Mouse (Mus musculus) heart, embryonic 16.5 days (tissue): ENCODE measurements around the gene Smurf2. TPM values are rescaled to one million over a fixed set of nuclear protein-coding genes. Genes with fewer than 3 reads are reported as not detected.

Experiments used
- ATAC-seq: fragments of 200-750 bp; cut with Nextera tagmentation; replicated peaks from 2 replicates; pipeline ENCODE4 v1.8.0; 2017; ENCODE audit warnings: moderate number of reproducible peaks; ENCODE audit not compliant: insufficient read depth, low FRiP score; ENCODE audit errors: extremely low read depth
- H3K27ac ChIP-seq: fragments of 300-500 bp; sonication (generic); 2 replicates; pipeline ENCODE4 v1.5.1; 2014; ENCODE audit warnings: mild to moderate bottlenecking, low read length, control low read depth, moderate library complexity
- H3K27me3 ChIP-seq: fragments of 300-500 bp; sonication (generic); 2 replicates; pipeline ENCODE4 v1.6.1; 2014; ENCODE audit warnings: low read length, mixed read lengths; ENCODE audit not compliant: control insufficient read depth, insufficient read depth
- H3K36me3 ChIP-seq: fragments of 300-500 bp; sonication (generic); 2 replicates; pipeline ENCODE4 v1.6.1; 2014; ENCODE audit not compliant: control insufficient read depth, insufficient read depth
- H3K4me1 ChIP-seq: fragments of 300-500 bp; sonication (generic); 2 replicates; pipeline ENCODE4 v1.6.1; 2014; ENCODE audit warnings: low read length, mixed read lengths; ENCODE audit not compliant: control insufficient read depth, insufficient read depth
- H3K4me2 ChIP-seq: fragments of 300-500 bp; sonication (generic); 2 replicates; pipeline ENCODE4 v1.6.1; 2014; ENCODE audit warnings: low read depth, mild to moderate bottlenecking, control low read depth, low read length
- H3K4me3 ChIP-seq: fragments of 300-500 bp; sonication (generic); 2 replicates; pipeline ENCODE4 v1.5.1; 2014; ENCODE audit warnings: mild to moderate bottlenecking, control low read depth, low read length
- H3K9ac ChIP-seq: fragments of 300-500 bp; sonication (generic); 2 replicates; pipeline ENCODE4 v1.6.1; 2014; ENCODE audit warnings: low read length, control low read depth
- H3K9me3 ChIP-seq: fragments of 300-500 bp; sonication (generic); replicated peaks from 2 replicates; pipeline ENCODE4 v1.6.1; 2016; ENCODE audit warnings: low read length; ENCODE audit not compliant: control insufficient read depth
- WGBS: fragments of 180-500 bp; shearing (Covaris S2); extraction: QIAGEN DNeasy Blood & Tissue Kit; methylation state at CpG from one replicate; pipeline ENCODE4 v1.1.7; 2014; 5-methylcytosine and 5-hydroxymethylcytosine counted together
- polyA plus RNA-seq: library from polyadenylated mRNA; unstranded; fragments of >200 nt; fragmentation: Nextera tagmentation; extraction: Ambion mirVana; gene quantifications from 2 replicates; pipeline ENCODE4 v1.2.1, GENCODE M21; 2015

Smurf2 gene
- polyA plus RNA-seq, 1 experiment from 2014 or later: 10.2 TPM

GRCm38 (mm10) chr11:106820252-106820651 is 100.3 kb downstream of the Smurf2 start:
- Histone ChIP-seq H3K4me3 (no peak overlapping the region), H3K4me2 (no peak overlapping the region), H3K4me1 (peaks cover 33% of the 10 kb centered on the region), H3K27me3 (no peaks in the 10 kb centered on the region), H3K36me3 (peaks cover 29% of the 10 kb centered on the region), H3K9me3 (no peaks in the 10 kb centered on the region), H3K27ac (no peak overlapping the region), H3K9ac (no peak overlapping the region)
- WGBS: 93% methylated on average over 6 of the region's 6 CpGs
- no peak for ATAC-seq

- Histone ChIP-seq H3K36me3 (peaks cover 28% of the 10 kb centered on the region), H3K9me3 (no peaks in the 10 kb centered on the region), H3K4me3 (no peak overlapping the region), H3K27me3 (no peaks in the 10 kb centered on the region), H3K9ac (no peak overlapping the region), H3K4me1 (peaks cover 33% of the 10 kb centered on the region), H3K27ac (no peak overlapping the region), H3K4me2 (no peak overlapping the region)
- no peak for ATAC-seq
- 81% methylated on average over 9 of the region's 9 CpGs for WGBS
Measured at GRCm38 (mm10) chr11:106819595-106819994, 100.9 kb downstream of the Smurf2 start.

- Histone ChIP-seq H3K9ac (no peak overlapping the region), H3K27me3 (no peaks in the 10 kb centered on the region), H3K4me3 (no peak overlapping the region), H3K4me2 (peak overlapping the region; percentile 41), H3K9me3 (no peaks in the 10 kb centered on the region), H3K4me1 (peaks cover 33% of the 10 kb centered on the region), H3K36me3 (peaks cover 39% of the 10 kb centered on the region), H3K27ac (peak overlapping the region; percentile 30; the same call in 1 of the 2 replicates)
- ATAC-seq: no peak; the same call in 1 of the 2 replicates
- WGBS: 15% methylated on average over 9 of the region's 9 CpGs
Measured at GRCm38 (mm10) chr11:106818341-106818740, 102.2 kb downstream of the Smurf2 start.

GRCm38 (mm10) chr11:106817808-106818207 is 102.7 kb downstream of the Smurf2 start:
- WGBS: 71% methylated on average over 6 of the region's 6 CpGs
- Histone ChIP-seq H3K9ac (no peak overlapping the region), H3K36me3 (peaks cover 41% of the 10 kb centered on the region), H3K9me3 (no peaks in the 10 kb centered on the region), H3K4me3 (no peak overlapping the region), H3K27me3 (no peaks in the 10 kb centered on the region), H3K4me1 (peaks cover 33% of the 10 kb centered on the region), H3K4me2 (no peak overlapping the region), H3K27ac (no peak overlapping the region)
- ATAC-seq: no peak

GRCm38 (mm10) chr11:106817156-106817555 is 103.4 kb downstream of the Smurf2 start:
- H3K27ac ChIP-seq: no peak overlapping the region
- WGBS: 87% methylated on average over 3 of the region's 3 CpGs
- H3K36me3 ChIP-seq: peaks cover 42% of the 10 kb centered on the region
- no peaks in the 10 kb centered on the region for H3K9me3 ChIP-seq
- H3K27me3 ChIP-seq: no peaks in the 10 kb centered on the region
- no peak for ATAC-seq
- H3K4me3 ChIP-seq: no peak overlapping the region
- peaks cover 30% of the 10 kb centered on the region for H3K4me1 ChIP-seq
- no peak overlapping the region for H3K9ac ChIP-seq
- no peak overlapping the region for H3K4me2 ChIP-seq

- H3K4me2 ChIP-seq: no peak overlapping the region
- no peak overlapping the region for H3K27ac ChIP-seq
- H3K27me3 ChIP-seq: no peaks in the 10 kb centered on the region
- H3K36me3 ChIP-seq: peaks cover 41% of the 10 kb centered on the region
- no peak overlapping the region for H3K4me3 ChIP-seq
- H3K9ac ChIP-seq: no peak overlapping the region
- 66% methylated on average over 7 of the region's 7 CpGs for WGBS
- ATAC-seq: no peak
- H3K4me1 ChIP-seq: peaks cover 26% of the 10 kb centered on the region
- no peaks in the 10 kb centered on the region for H3K9me3 ChIP-seq
Measured at GRCm38 (mm10) chr11:106816316-106816715, 104.2 kb downstream of the Smurf2 start.

GRCm38 (mm10) chr11:106815761-106816160 is 104.8 kb downstream of the Smurf2 start:
- Histone ChIP-seq H3K27ac (no peak overlapping the region), H3K9me3 (no peaks in the 10 kb centered on the region), H3K4me2 (no peak overlapping the region), H3K4me3 (no peak overlapping the region), H3K4me1 (peaks cover 21% of the 10 kb centered on the region), H3K36me3 (peaks cover 46% of the 10 kb centered on the region), H3K27me3 (no peaks in the 10 kb centered on the region), H3K9ac (no peak overlapping the region)
- ATAC-seq: no peak
- 64% methylated on average over 2 of the region's 2 CpGs for WGBS

- 90% methylated on average over 2 of the region's 2 CpGs for WGBS
- no peaks in the 10 kb centered on the region for H3K9me3 ChIP-seq
- no peak overlapping the region for H3K27ac ChIP-seq
Measured at GRCm38 (mm10) chr11:106815331-106815730, 105.2 kb downstream of the Smurf2 start.

GRCm38 (mm10) chr11:106814601-106815320 is 105.8 kb downstream of the Smurf2 start:
- Histone ChIP-seq H3K4me3 (no peak overlapping the region), H3K27me3 (no peaks in the 10 kb centered on the region), H3K4me1 (peaks cover 20% of the 10 kb centered on the region), H3K9me3 (no peaks in the 10 kb centered on the region), H3K36me3 (peaks cover 44% of the 10 kb centered on the region), H3K4me2 (no peak overlapping the region), H3K27ac (no peak overlapping the region), H3K9ac (no peak overlapping the region)
- no peak for ATAC-seq
- 74% methylated on average over 14 of the region's 14 CpGs for WGBS

More at GRCm38 (mm10) chr11:106815331-106815730, 105.2 kb downstream of the Smurf2 start:
- Histone ChIP-seq H3K36me3 (peaks cover 48% of the 10 kb centered on the region), H3K9ac (no peak overlapping the region), H3K4me1 (peaks cover 20% of the 10 kb centered on the region), H3K4me3 (no peak overlapping the region), H3K4me2 (no peak overlapping the region), H3K27me3 (no peaks in the 10 kb centered on the region)
- ATAC-seq: no peak
